ENCODE assay signal across 16 mouse cellular contexts in the genomic region with DNA sequence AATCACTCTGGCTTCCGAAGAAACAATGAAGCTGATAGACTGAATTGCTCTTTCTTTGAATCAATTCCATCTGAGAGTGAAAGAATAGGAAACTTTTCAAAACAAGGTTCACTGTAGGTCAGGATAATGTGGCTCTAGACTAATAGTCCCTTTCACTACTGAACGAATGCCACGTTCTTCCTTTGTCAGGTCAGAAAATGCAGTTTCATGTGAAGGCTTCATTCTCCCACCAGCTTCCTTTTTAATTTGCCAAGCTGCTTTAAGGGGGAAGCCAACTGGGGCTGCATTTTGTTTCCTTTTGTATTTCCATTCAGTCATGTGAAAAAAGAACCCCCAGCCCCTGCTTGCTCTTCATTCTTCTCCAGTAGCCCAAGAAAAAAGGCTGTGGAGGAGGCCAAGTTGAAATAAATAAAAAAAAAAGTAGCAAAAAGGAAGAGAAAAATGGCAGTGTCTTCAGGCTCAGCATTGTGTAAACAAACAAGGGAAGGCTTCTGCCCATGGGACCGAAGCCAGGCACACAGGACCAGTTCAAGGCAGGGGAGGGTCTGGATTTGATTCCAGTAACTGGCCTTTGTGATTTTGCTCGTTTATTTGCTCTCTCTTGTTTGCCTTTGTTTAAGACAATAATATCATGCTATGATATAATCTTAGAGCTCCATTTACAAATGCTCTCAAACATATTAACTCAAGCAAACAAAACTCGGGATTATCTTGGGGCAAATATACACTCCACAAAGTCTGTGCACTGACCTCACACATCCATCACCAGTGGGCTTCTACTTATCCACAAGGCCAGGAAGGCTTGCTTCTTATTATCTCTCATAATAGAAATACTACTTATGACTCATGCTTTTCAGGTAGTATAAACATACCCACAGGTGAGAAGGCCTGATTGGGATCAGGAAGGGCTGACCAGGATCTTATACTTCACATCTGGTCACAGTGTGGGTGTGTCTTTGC.
DNase-seq lines count a peak whose midpoint lies in the region; ATAC-seq and TF ChIP-seq lines count a peak whose summit lies in the region.
"Had no signal": no experiment of that assay in that cellular context is flagged by ENCODE, and none has a peak within 500 bp of the region (broad histone marks: within the 10 kb centered on the region; RNA-seq: fewer than 3 reads in every experiment).

No protein-coding gene starts in this region.

- no peak overlapping the region for H3K9ac ChIP-seq in midbrain, embryonic 13.5 days (replicated peaks)
- H3K9ac ChIP-seq: embryonic facial prominence, embryonic 15.5 days; liver, embryonic 12.5 days; neural tube, embryonic 15.5 days had no signal

- H3K27ac ChIP-seq in midbrain, embryonic 13.5 days = no peak overlapping the region
- no peak overlapping the region for H3K27ac ChIP-seq in kidney, adult 2 months (ENCODE audit: insufficient read depth, low read depth, low read length)
- H3K27ac ChIP-seq: embryonic facial prominence, embryonic 15.5 days; liver, embryonic 12.5 days; neural tube, embryonic 15.5 days had no signal

- no peaks in the 10 kb centered on the region for H3K36me3 ChIP-seq in midbrain, embryonic 13.5 days
- H3K36me3 ChIP-seq in kidney, adult 2 months (ENCODE audit: control insufficient read depth, insufficient read depth, low read length) = no peaks in the 10 kb centered on the region
- H3K36me3 ChIP-seq: embryonic facial prominence, embryonic 15.5 days; liver, embryonic 12.5 days; neural tube, embryonic 15.5 days had no signal

- H3K9me3 ChIP-seq in midbrain, embryonic 13.5 days = no peaks in the 10 kb centered on the region
- H3K9me3 ChIP-seq: embryonic facial prominence, embryonic 15.5 days; liver, embryonic 12.5 days; neural tube, embryonic 15.5 days had no signal

- no peak overlapping the region for H3K4me3 ChIP-seq in midbrain, embryonic 13.5 days (replicated peaks)
- no peak overlapping the region for H3K4me3 ChIP-seq in kidney, adult 2 months (ENCODE audit: insufficient read depth, low read depth, low read length)
- H3K4me3 ChIP-seq: embryonic facial prominence, embryonic 15.5 days; liver, embryonic 12.5 days; neural tube, embryonic 15.5 days had no signal

- WGBS in midbrain, embryonic 13.5 days = 15% methylated on average over 6 of the region's 6 CpGs
- 69% methylated on average over 6 of the region's 6 CpGs for WGBS in kidney, adult 2 months

- TF ChIP-seq CTCF in kidney, adult 2 months (conservative IDR thresholded peaks at IDR 0.05; ENCODE audit: insufficient read depth, insufficient read length, low read depth, low read length) = no peak

- no peak overlapping the region for H3K4me2 ChIP-seq in midbrain, embryonic 13.5 days (replicated peaks)
- H3K4me2 ChIP-seq: embryonic facial prominence, embryonic 15.5 days; liver, embryonic 12.5 days; neural tube, embryonic 15.5 days had no signal

- peaks cover 22% of the 10 kb centered on the region for H3K27me3 ChIP-seq in midbrain, embryonic 13.5 days
- no peaks in the 10 kb centered on the region for H3K27me3 ChIP-seq in kidney, adult 2 months (replicated peaks; ENCODE audit: control insufficient read depth, insufficient read depth, low read length)
- H3K27me3 ChIP-seq: embryonic facial prominence, embryonic 15.5 days; liver, embryonic 12.5 days; neural tube, embryonic 15.5 days had no signal

- TF ChIP-seq POLR2A in kidney, adult 2 months (IDR thresholded peaks at IDR 0.05; ENCODE audit: low read depth, low read length) = no peak

- DNase-seq in cerebellum, postnatal 10 days = peak; percentile 25 to 42
- DNase-seq in cerebellum, postnatal 36 days = no peak
- DNase-seq in right cerebral cortex, postnatal 10 days (ENCODE audit: low spot score in 2 of 2) = peak; percentile 20 to 26
- no peak for DNase-seq in right cerebral cortex, postnatal 14 days
- DNase-seq in kidney, adult 2 months = no peak
- no peak for DNase-seq in thymus, postnatal 25 days
- no peak for DNase-seq in urinary bladder, postnatal 14 days (ENCODE audit: low spot score)
- DNase-seq: cerebellum, adult 9-11 months; kidney, postnatal 14 days; right cerebral cortex, adult 18-20 months had no signal

- H3K4me1 ChIP-seq in midbrain, embryonic 13.5 days (replicated peaks) = peaks cover 5% of the 10 kb centered on the region; the same call in 1 of the 2 replicates
- H3K4me1 ChIP-seq in kidney, adult 2 months (ENCODE audit: control insufficient read depth, insufficient read depth, low read length) = no peaks in the 10 kb centered on the region
- H3K4me1 ChIP-seq: embryonic facial prominence, embryonic 15.5 days; liver, embryonic 12.5 days; neural tube, embryonic 15.5 days had no signal

- ATAC-seq in midbrain, embryonic 13.5 days = peak; percentile 45; the same call in 1 of the 2 replicates
- ATAC-seq: liver, embryonic 12.5 days; lung, postnatal 0 days; Patski had no signal

Comparison
In these comparisons a context has a peak if more than half of its experiments do, and no peak if none do; other contexts are left out.
1. DNase-seq: peak in cerebellum, postnatal 10 days (2 of 2) and right cerebral cortex, postnatal 10 days (2 of 2); none in cerebellum, postnatal 36 days (0 of 2), right cerebral cortex, postnatal 14 days (single experiment), kidney, adult 2 months (single experiment), thymus, postnatal 25 days (single experiment) and urinary bladder, postnatal 14 days (single experiment).